Mouse (Mus musculus): ENCODE results near the gene Ano4. TPM values are rescaled to one million over a fixed set of nuclear protein-coding genes. Genes with fewer than 3 reads are reported as not detected.

The Ano4 gene
- total RNA-seq, 2 experiments from 2014 or later: 19.6 to 22.3 TPM

- DNase-seq (ENCODE audit: extremely low spot score in 1 of 2, low spot score in 1 of 2): no peak
Observed at GRCm38 (mm10) chr10:88968586-88968985, 376.0 kb downstream of the Ano4 start.

- no peak for DNase-seq (ENCODE audit: extremely low spot score in 1 of 2, low spot score in 1 of 2)
Observed at GRCm38 (mm10) chr10:88960791-88961190, 383.8 kb downstream of the Ano4 start.

- DNase-seq (ENCODE audit: extremely low spot score in 1 of 2, low spot score in 1 of 2): no peak
Observed at GRCm38 (mm10) chr10:88950297-88950653, 394.3 kb downstream of the Ano4 start.

- DNase-seq (ENCODE audit: extremely low spot score in 1 of 2, low spot score in 1 of 2): no peak
Observed at GRCm38 (mm10) chr10:88949649-88950296, 394.8 kb downstream of the Ano4 start.

Other genes with a start within 250 kb of the Ano4 start
- gene Gas2l3, start 99.2 kb upstream of the Ano4 start, total RNA-seq (2021): 1 to 10 TPM; 2.1 to 2.3 TPM
- gene Nr1h4, start 188.8 kb upstream of the Ano4 start, total RNA-seq (2021): under 1 TPM in 1 of 2 experiments, not detected in 1; 0.22 TPM

All from layer of hippocampus, postnatal 25 days (tissue).